Mouse (Mus musculus) olfactory bulb, adult 2 months (tissue): Measurements from ENCODE around the gene Eftud2.

Source experiments
- CTCF ChIP-seq: fragments of 200-500 bp; IDR thresholded peaks from 2 replicates; pipeline ENCODE4 v1.5.1; 2012; ENCODE audit warnings: low read depth, mild to moderate bottlenecking, low read length, moderate library complexity; ENCODE audit not compliant: insufficient read depth
- POLR2A ChIP-seq: fragments of 200-500 bp; IDR thresholded peaks from 2 replicates; pipeline ENCODE4 v1.6.1; 2012; ENCODE audit warnings: mild to moderate bottlenecking, low read depth, low read length, moderate library complexity; ENCODE audit not compliant: insufficient read depth

GRCm38 (mm10) chr11:102838126-102838525 is 42.7 kb downstream of the Eftud2 start:
- TF ChIP-seq POLR2A, result no peak
- no peak for TF ChIP-seq CTCF
